Mouse (Mus musculus): ENCODE results near the gene Tfcp2.

DNA sequence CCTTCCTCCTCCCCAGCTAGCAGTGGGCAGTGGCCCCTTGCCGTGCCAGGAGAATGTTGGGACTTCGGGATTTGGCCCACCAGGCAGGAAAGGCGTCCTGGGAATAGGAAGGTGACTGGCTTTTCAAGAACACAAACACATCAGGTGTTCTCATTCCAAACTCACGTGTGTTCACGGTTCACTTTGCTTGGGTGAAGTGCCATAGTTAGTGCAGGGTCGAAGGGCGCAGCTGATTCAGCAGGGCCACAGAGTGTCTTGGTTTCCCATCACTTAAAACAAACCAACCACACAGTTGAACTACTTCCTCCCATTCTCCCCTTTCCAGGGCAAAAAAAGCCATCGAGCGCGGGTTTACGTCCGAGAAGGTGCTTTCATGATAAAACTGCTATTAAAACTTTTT lies 23.6 kb upstream of the Tfcp2 start:
- no peak for TF ChIP-seq POLR2A (IDR thresholded peaks at IDR 0.05; ENCODE audit: low read depth, low read length)
- TF ChIP-seq CTCF (IDR thresholded peaks at IDR 0.05; ENCODE audit: borderline replicate concordance, insufficient read depth, low read length) = no peak
